Comparison of ENCODE assay signal across 17 mouse cellular contexts in genomic region chr2:35861185-35861584, GRCm38 (mm10).
DNase-seq lines count a peak whose midpoint lies in the region; ATAC-seq lines count a peak whose summit lies in the region.
"Had no signal": no experiment of that assay in that cellular context is flagged by ENCODE, and none has a peak within 500 bp of the region (broad histone marks: within the 10 kb centered on the region; RNA-seq: fewer than 3 reads in every experiment).

No protein-coding gene starts in this region.

- 0 out of 2 replicates have a peak overlapping the region, but pooled peaks have one; percentile 22 for H3K27ac ChIP-seq in heart, embryonic 11.5 days (ENCODE audit: low read depth, low read length)
- peak overlapping the region; percentile 62; the same call in 1 of the 2 replicates for H3K27ac ChIP-seq in limb, embryonic 12.5 days
- H3K27ac ChIP-seq in limb, embryonic 10.5 days = no peak overlapping the region
- peak overlapping the region; percentile 82; the same call in 1 of the 2 replicates for H3K27ac ChIP-seq in limb, embryonic 13.5 days
- H3K27ac ChIP-seq: forebrain, embryonic 13.5 days; hindbrain, embryonic 10.5 days; kidney, embryonic 15.5 days; stomach, embryonic 15.5 days had no signal

- ATAC-seq in heart, embryonic 11.5 days (replicated peaks; ENCODE audit: insufficient number of reproducible peaks, low FRiP score, low TSS enrichment) = 0 out of 2 replicates have a peak, but pooled peaks have one; percentile 19
- no peak for ATAC-seq in limb, embryonic 12.5 days (ENCODE audit: insufficient number of reproducible peaks, insufficient read depth, low FRiP score, low TSS enrichment, low read depth)
- ATAC-seq in limb, embryonic 13.5 days (ENCODE audit: low FRiP score, low read depth) = no peak
- ATAC-seq: forebrain, embryonic 13.5 days; liver, postnatal 0 days had no signal

- H3K9me3 ChIP-seq in heart, embryonic 11.5 days (replicated peaks; ENCODE audit: control insufficient read depth, low read length) = no peaks in the 10 kb centered on the region
- H3K9me3 ChIP-seq in limb, embryonic 12.5 days = no peaks in the 10 kb centered on the region
- H3K9me3 ChIP-seq in limb, embryonic 10.5 days (replicated peaks) = no peaks in the 10 kb centered on the region
- H3K9me3 ChIP-seq in limb, embryonic 13.5 days = no peaks in the 10 kb centered on the region
- H3K9me3 ChIP-seq: forebrain, embryonic 13.5 days; hindbrain, embryonic 10.5 days; kidney, embryonic 15.5 days; midbrain, embryonic 15.5 days; stomach, embryonic 15.5 days had no signal

- intact Hi-C loops in heart, postnatal 25 days (cut with DNase I) = no loop called here

- H3K4me2 ChIP-seq in heart, embryonic 11.5 days = no peak overlapping the region
- H3K4me2 ChIP-seq in limb, embryonic 12.5 days = no peak overlapping the region
- no peak overlapping the region for H3K4me2 ChIP-seq in limb, embryonic 13.5 days (replicated peaks)
- H3K4me2 ChIP-seq: forebrain, embryonic 13.5 days; kidney, embryonic 15.5 days; midbrain, embryonic 15.5 days; stomach, embryonic 15.5 days had no signal

- peaks cover 27% of the 10 kb centered on the region for H3K4me1 ChIP-seq in heart, embryonic 11.5 days (ENCODE audit: control insufficient read depth, insufficient read depth, low read length)
- peaks cover 13% of the 10 kb centered on the region for H3K4me1 ChIP-seq in limb, embryonic 12.5 days (replicated peaks)
- peaks cover 28% of the 10 kb centered on the region for H3K4me1 ChIP-seq in limb, embryonic 10.5 days
- peaks cover 23% of the 10 kb centered on the region for H3K4me1 ChIP-seq in limb, embryonic 13.5 days
- H3K4me1 ChIP-seq: kidney, embryonic 15.5 days; stomach, embryonic 15.5 days had no signal

- no peaks in the 10 kb centered on the region for H3K36me3 ChIP-seq in heart, embryonic 11.5 days (ENCODE audit: control insufficient read depth, insufficient read depth, low read length)
- no peaks in the 10 kb centered on the region for H3K36me3 ChIP-seq in limb, embryonic 12.5 days
- H3K36me3 ChIP-seq in limb, embryonic 10.5 days = no peaks in the 10 kb centered on the region
- no peaks in the 10 kb centered on the region for H3K36me3 ChIP-seq in limb, embryonic 13.5 days
- H3K36me3 ChIP-seq: hindbrain, embryonic 10.5 days; kidney, embryonic 15.5 days; midbrain, embryonic 15.5 days; stomach, embryonic 15.5 days had no signal

- no peak overlapping the region for H3K9ac ChIP-seq in heart, embryonic 11.5 days (ENCODE audit: low read depth, low read length)
- no peak overlapping the region for H3K9ac ChIP-seq in limb, embryonic 12.5 days (replicated peaks)
- no peak overlapping the region for H3K9ac ChIP-seq in limb, embryonic 13.5 days
- H3K9ac ChIP-seq: forebrain, embryonic 13.5 days; kidney, embryonic 15.5 days; liver, postnatal 0 days; midbrain, embryonic 15.5 days; stomach, embryonic 15.5 days had no signal

- H3K27me3 ChIP-seq in heart, embryonic 11.5 days (ENCODE audit: control insufficient read depth, insufficient read depth, low read length) = 0 out of 2 replicates have a peak, but pooled peaks cover 4% of the 10 kb centered on the region
- no peaks in the 10 kb centered on the region for H3K27me3 ChIP-seq in limb, embryonic 12.5 days
- peaks cover 6% of the 10 kb centered on the region; the same call in 1 of the 2 replicates for H3K27me3 ChIP-seq in limb, embryonic 10.5 days (ENCODE audit: low read depth, poor library complexity, severe bottlenecking)
- no peaks in the 10 kb centered on the region for H3K27me3 ChIP-seq in limb, embryonic 13.5 days
- H3K27me3 ChIP-seq: forebrain, embryonic 13.5 days; kidney, embryonic 15.5 days; midbrain, embryonic 15.5 days; stomach, embryonic 15.5 days had no signal

- no peak overlapping the region for H3K4me3 ChIP-seq in heart, embryonic 11.5 days (ENCODE audit: low read depth, low read length)
- H3K4me3 ChIP-seq in limb, embryonic 12.5 days (replicated peaks) = no peak overlapping the region
- H3K4me3 ChIP-seq in limb, embryonic 10.5 days = no peak overlapping the region
- no peak overlapping the region for H3K4me3 ChIP-seq in limb, embryonic 13.5 days
- H3K4me3 ChIP-seq: forebrain, embryonic 13.5 days; hindbrain, embryonic 10.5 days; kidney, embryonic 15.5 days; midbrain, embryonic 15.5 days; stomach, embryonic 15.5 days had no signal

- DNase-seq in heart, postnatal 25 days (ENCODE audit: low spot score) = no peak
- no peak for DNase-seq in limb, embryonic 10.5 days (ENCODE audit: low spot score)
- DNase-seq in adrenal gland, adult 2 months = peak; percentile 87
- DNase-seq in yolk sac, embryonic 10.5 days (ENCODE audit: low spot score) = no peak
- DNase-seq: cerebellum, adult 9-11 months; liver; liver, postnatal 0 days; right cerebral cortex, postnatal 14 days; thymus, postnatal 25 days had no signal

- 56% methylated on average over 7 of the region's 7 CpGs for WGBS in heart, embryonic 11.5 days (ENCODE audit: insufficient replicate concordance)
- 90% methylated on average over 7 of the region's 7 CpGs for WGBS in limb, embryonic 12.5 days
- WGBS in limb, embryonic 10.5 days = 92% methylated on average over 7 of the region's 7 CpGs
- WGBS in limb, embryonic 13.5 days = 91% methylated on average over 7 of the region's 7 CpGs
